Mouse (Mus musculus): ENCODE measurements around the gene Olfr624. TPM values are rescaled to one million over a fixed set of nuclear protein-coding genes. Genes with fewer than 3 reads are reported as not detected.

Gene Olfr624
- polyA plus RNA-seq, 1 experiment from 2014 or later = 0.02 TPM

- Histone ChIP-seq H3K9me3 (ENCODE audit: control insufficient read depth, low read length) (no peaks in the 10 kb centered on the region), H3K4me2 (replicated peaks; ENCODE audit: low read depth) (no peak within 1 kb of the TSS), H3K27me3 (ENCODE audit: control insufficient read depth, insufficient read depth, low read length) (no peaks in the 10 kb centered on the region), H3K36me3 (ENCODE audit: control insufficient read depth, insufficient read depth, low read length) (no peaks in the 10 kb centered on the region), H3K4me1 (replicated peaks; ENCODE audit: control insufficient read depth, insufficient read depth) (no peaks in the 10 kb centered on the region), H3K9ac (ENCODE audit: low read length) (no peak within 1 kb of the TSS), H3K4me3 (ENCODE audit: low read depth, low read length) (no peak within 1 kb of the TSS), H3K27ac (replicated peaks) (no peak within 1 kb of the TSS)
- ATAC-seq (ENCODE audit: low FRiP score, low TSS enrichment) (no peak), DNase-seq (ENCODE audit: low spot score) (no peak)
- TF ChIP-seq CTCF (IDR thresholded peaks at IDR 0.05; ENCODE audit: low read depth) (no peak), EP300 (optimal IDR thresholded peaks at IDR 0.05) (no peak)
Observed at GRCm38 (mm10) chr7:103663598-103663997, 7.4 kb downstream of the Olfr624 start, which contains the start of gene Olfr623. Olfr623 (minus strand) TSS chr7:103663698.

DNA sequence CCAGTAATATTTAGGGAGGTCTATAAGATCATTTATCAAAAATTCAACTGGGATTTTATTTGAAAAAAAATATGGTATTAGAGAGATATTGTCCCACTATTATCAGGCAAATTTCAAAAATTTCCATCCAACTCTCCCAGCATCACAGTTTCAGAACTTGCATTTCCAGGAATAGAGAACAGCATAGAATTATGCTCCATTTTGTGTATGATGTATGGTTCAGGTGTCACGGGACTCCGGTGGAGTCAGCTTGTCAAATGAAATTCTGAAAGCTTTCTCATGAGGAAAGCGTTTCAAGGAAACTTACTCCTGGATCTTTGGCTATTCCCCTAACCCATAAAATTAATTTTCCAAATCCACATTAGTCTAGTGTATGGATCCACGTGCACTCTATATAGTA, 26.9 kb downstream of the Olfr624 start:
- 80% methylated on average over 4 of the region's 4 CpGs for WGBS
- ATAC-seq (ENCODE audit: low FRiP score, low TSS enrichment) (no peak), DNase-seq (ENCODE audit: low spot score) (no peak)
- no peaks in the 10 kb centered on the region for H3K9me3 ChIP-seq (ENCODE audit: control insufficient read depth, low read length)
- no peaks in the 10 kb centered on the region for H3K27me3 ChIP-seq (ENCODE audit: control insufficient read depth, insufficient read depth, low read length)
- H3K27ac ChIP-seq (replicated peaks) = no peak overlapping the region
- TF ChIP-seq CTCF (IDR thresholded peaks at IDR 0.05; ENCODE audit: low read depth) = no peak
- TF ChIP-seq EP300 (optimal IDR thresholded peaks at IDR 0.05) = no peak
- H3K9ac ChIP-seq (ENCODE audit: low read length) = no peak overlapping the region
- no peaks in the 10 kb centered on the region for H3K4me1 ChIP-seq (replicated peaks; ENCODE audit: control insufficient read depth, insufficient read depth)
- H3K4me2 ChIP-seq (replicated peaks; ENCODE audit: low read depth) = no peak overlapping the region
- no peak overlapping the region for H3K4me3 ChIP-seq (ENCODE audit: low read depth, low read length)
- no peaks in the 10 kb centered on the region for H3K36me3 ChIP-seq (ENCODE audit: control insufficient read depth, insufficient read depth, low read length)

- DNase-seq (ENCODE audit: low spot score) = no peak
- H3K4me1 ChIP-seq (replicated peaks; ENCODE audit: control insufficient read depth, insufficient read depth) = no peaks in the 10 kb centered on the region
- TF ChIP-seq EP300 (optimal IDR thresholded peaks at IDR 0.05) (no peak), CTCF (IDR thresholded peaks at IDR 0.05; ENCODE audit: low read depth) (no peak)
- H3K27ac ChIP-seq (replicated peaks) = no peak within 1 kb of the TSS
- H3K9ac ChIP-seq (ENCODE audit: low read length) = no peak within 1 kb of the TSS
- no peaks in the 10 kb centered on the region for H3K36me3 ChIP-seq (ENCODE audit: control insufficient read depth, insufficient read depth, low read length)
- H3K9me3 ChIP-seq (ENCODE audit: control insufficient read depth, low read length) = no peaks in the 10 kb centered on the region
- H3K27me3 ChIP-seq (ENCODE audit: control insufficient read depth, insufficient read depth, low read length) = no peaks in the 10 kb centered on the region
- H3K4me3 ChIP-seq (ENCODE audit: low read depth, low read length) = no peak within 1 kb of the TSS
- no peak within 1 kb of the TSS for H3K4me2 ChIP-seq (replicated peaks; ENCODE audit: low read depth)
- WGBS = 65% methylated on average over 1 of the region's 1 CpGs
- no peak for ATAC-seq (ENCODE audit: low FRiP score, low TSS enrichment)
Observed at GRCm38 (mm10) chr7:103642602-103643001, 28.4 kb downstream of the Olfr624 start, which contains the start of gene Olfr622. Olfr622 (minus strand) TSS chr7:103642702.

DNA sequence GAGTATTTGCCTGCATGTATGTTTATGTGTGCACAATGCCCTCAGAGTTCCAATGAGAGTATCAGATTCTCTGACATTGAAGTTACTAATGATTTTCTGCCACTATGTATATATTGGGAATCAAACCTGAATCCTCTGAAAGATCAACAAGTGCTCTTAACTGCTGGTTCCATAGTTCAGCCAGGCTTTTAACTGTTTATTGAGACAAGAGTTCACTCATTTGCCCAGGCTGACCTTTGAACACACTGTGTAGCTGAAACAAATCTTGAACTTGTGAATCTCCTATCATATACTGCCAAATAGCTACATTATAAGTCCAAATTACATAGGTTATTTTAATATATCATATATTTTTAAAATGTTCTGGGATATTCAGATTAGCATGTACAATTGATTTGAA, 34.2 kb downstream of the Olfr624 start:
- H3K4me3 ChIP-seq (ENCODE audit: low read depth, low read length) = no peak overlapping the region
- TF ChIP-seq EP300 (optimal IDR thresholded peaks at IDR 0.05) = no peak
- TF ChIP-seq CTCF (IDR thresholded peaks at IDR 0.05; ENCODE audit: low read depth) = no peak
- H3K36me3 ChIP-seq (ENCODE audit: control insufficient read depth, insufficient read depth, low read length) = no peaks in the 10 kb centered on the region
- H3K9me3 ChIP-seq (ENCODE audit: control insufficient read depth, low read length) = no peaks in the 10 kb centered on the region
- H3K27me3 ChIP-seq (ENCODE audit: control insufficient read depth, insufficient read depth, low read length) = no peaks in the 10 kb centered on the region
- no peak overlapping the region for H3K9ac ChIP-seq (ENCODE audit: low read length)
- no peaks in the 10 kb centered on the region for H3K4me1 ChIP-seq (replicated peaks; ENCODE audit: control insufficient read depth, insufficient read depth)
- no peak overlapping the region for H3K4me2 ChIP-seq (replicated peaks; ENCODE audit: low read depth)
- no peak overlapping the region for H3K27ac ChIP-seq (replicated peaks)
- ATAC-seq (ENCODE audit: low FRiP score, low TSS enrichment) = no peak
- DNase-seq (ENCODE audit: low spot score) = no peak

Other genes starting within 250 kb of the Olfr624 start
- gene Olfr605, start 225.8 kb downstream of the Olfr624 start, polyA plus RNA-seq (2015; fragmentation: Nextera tagmentation; extraction: Ambion mirVana) = not detected in 2 replicates
- gene Olfr606, start 222.1 kb downstream of the Olfr624 start, polyA plus RNA-seq (2015; fragmentation: Nextera tagmentation; extraction: Ambion mirVana) = not detected in 2 replicates
- not detected in 2 replicates for gene Olfr607, start 207.0 kb downstream of the Olfr624 start, polyA plus RNA-seq (2015; fragmentation: Nextera tagmentation; extraction: Ambion mirVana)
- gene Olfr608, start 201.3 kb downstream of the Olfr624 start, polyA plus RNA-seq (2015; fragmentation: Nextera tagmentation; extraction: Ambion mirVana) = not detected in 2 replicates
- not detected in 2 replicates for gene Olfr609, start 173.1 kb downstream of the Olfr624 start, polyA plus RNA-seq (2015; fragmentation: Nextera tagmentation; extraction: Ambion mirVana)
- gene Olfr610, start 159.1 kb downstream of the Olfr624 start, polyA plus RNA-seq (2015; fragmentation: Nextera tagmentation; extraction: Ambion mirVana) = not detected in 2 replicates
- gene Olfr611, start 150.3 kb downstream of the Olfr624 start, polyA plus RNA-seq (2015; fragmentation: Nextera tagmentation; extraction: Ambion mirVana) = not detected in 2 replicates
- gene Olfr612, start 128.5 kb downstream of the Olfr624 start, polyA plus RNA-seq (2015; fragmentation: Nextera tagmentation; extraction: Ambion mirVana) = not detected in 2 replicates
- gene Olfr613, start 123.1 kb downstream of the Olfr624 start, polyA plus RNA-seq (2015; fragmentation: Nextera tagmentation; extraction: Ambion mirVana) = not detected in 2 replicates
- not detected in 2 replicates for gene Olfr615, start 115.1 kb downstream of the Olfr624 start, polyA plus RNA-seq (2015; fragmentation: Nextera tagmentation; extraction: Ambion mirVana)
- gene Olfr616, start 102.0 kb downstream of the Olfr624 start, polyA plus RNA-seq (2015; fragmentation: Nextera tagmentation; extraction: Ambion mirVana) = not detected in 2 replicates
- gene Olfr617, start 98.1 kb downstream of the Olfr624 start, polyA plus RNA-seq (2015; fragmentation: Nextera tagmentation; extraction: Ambion mirVana) = not detected in 2 replicates
- gene Olfr618, start 81.1 kb downstream of the Olfr624 start, polyA plus RNA-seq (2015; fragmentation: Nextera tagmentation; extraction: Ambion mirVana) = 0.10 and 0.22 TPM in 2 replicates
- gene Olfr619, start 70.6 kb downstream of the Olfr624 start, polyA plus RNA-seq (2015; fragmentation: Nextera tagmentation; extraction: Ambion mirVana) = not detected in 2 replicates
- gene Olfr620, start 58.7 kb downstream of the Olfr624 start, polyA plus RNA-seq (2015; fragmentation: Nextera tagmentation; extraction: Ambion mirVana) = 0.10 TPM in 1 of 2 replicates, not detected in the other
- gene Olfr622, start 28.5 kb downstream of the Olfr624 start, polyA plus RNA-seq (2015; fragmentation: Nextera tagmentation; extraction: Ambion mirVana) = not detected in 2 replicates
- gene Olfr623, start 7.5 kb downstream of the Olfr624 start, polyA plus RNA-seq (2015; fragmentation: Nextera tagmentation; extraction: Ambion mirVana) = not detected in 2 replicates
- gene Olfr625-ps1, start 11.5 kb upstream of the Olfr624 start, polyA plus RNA-seq (2015; fragmentation: Nextera tagmentation; extraction: Ambion mirVana) = not detected in 2 replicates
- not detected in 2 replicates for gene Olfr243, start 43.5 kb upstream of the Olfr624 start, polyA plus RNA-seq (2015; fragmentation: Nextera tagmentation; extraction: Ambion mirVana)
- gene Olfr628, start 59.2 kb upstream of the Olfr624 start, polyA plus RNA-seq (2015; fragmentation: Nextera tagmentation; extraction: Ambion mirVana) = not detected in 2 replicates
- not detected in 2 replicates for gene Olfr629, start 73.8 kb upstream of the Olfr624 start, polyA plus RNA-seq (2015; fragmentation: Nextera tagmentation; extraction: Ambion mirVana)
- gene Olfr630, start 86.1 kb upstream of the Olfr624 start, polyA plus RNA-seq (2015; fragmentation: Nextera tagmentation; extraction: Ambion mirVana) = not detected in 2 replicates
- not detected in 2 replicates for gene Olfr69, start 100.4 kb upstream of the Olfr624 start, polyA plus RNA-seq (2015; fragmentation: Nextera tagmentation; extraction: Ambion mirVana)
- 0.02 TPM in 1 of 2 replicates, not detected in the other for gene Olfr68, start 108.5 kb upstream of the Olfr624 start, polyA plus RNA-seq (2015; fragmentation: Nextera tagmentation; extraction: Ambion mirVana)
- gene Olfr67, start 120.6 kb upstream of the Olfr624 start, polyA plus RNA-seq (2015; fragmentation: Nextera tagmentation; extraction: Ambion mirVana) = not detected in 2 replicates
- gene Hbb-bt, start 142.8 kb upstream of the Olfr624 start, polyA plus RNA-seq (2015; fragmentation: Nextera tagmentation; extraction: Ambion mirVana) = 137 and 177 TPM in 2 replicates
- 597 and 747 TPM in 2 replicates for gene Hbb-bs, start 156.9 kb upstream of the Olfr624 start, polyA plus RNA-seq (2015; fragmentation: Nextera tagmentation; extraction: Ambion mirVana)
- not detected in 2 replicates for gene Hbb-bh2, start 169.3 kb upstream of the Olfr624 start, polyA plus RNA-seq (2015; fragmentation: Nextera tagmentation; extraction: Ambion mirVana)
- not detected in 2 replicates for gene Hbb-bh1, start 172.0 kb upstream of the Olfr624 start, polyA plus RNA-seq (2015; fragmentation: Nextera tagmentation; extraction: Ambion mirVana)
- gene Hbb-y, start 182.0 kb upstream of the Olfr624 start, polyA plus RNA-seq (2015; fragmentation: Nextera tagmentation; extraction: Ambion mirVana) = not detected in 2 replicates
- not detected in 2 replicates for gene Olfr66, start 215.1 kb upstream of the Olfr624 start, polyA plus RNA-seq (2015; fragmentation: Nextera tagmentation; extraction: Ambion mirVana)
- not detected in 2 replicates for gene Olfr64, start 223.3 kb upstream of the Olfr624 start, polyA plus RNA-seq (2015; fragmentation: Nextera tagmentation; extraction: Ambion mirVana)
- gene Olfr65, start 232.3 kb upstream of the Olfr624 start, polyA plus RNA-seq (2015; fragmentation: Nextera tagmentation; extraction: Ambion mirVana) = not detected in 2 replicates

All from stomach, postnatal 0 days (tissue).